Mouse (Mus musculus) testis, adult 2 months (tissue): ENCODE results near the gene Zfc3h1. TPM values are rescaled to one million over a fixed set of nuclear protein-coding genes. Genes with fewer than 3 reads are reported as not detected.

Source experiments
- H3K27ac ChIP-seq: fragments of 200-500 bp; 2 replicates; pipeline ENCODE4 v1.5.1; 2012; ENCODE audit warnings: low read depth, low read length; ENCODE audit not compliant: control insufficient read depth, insufficient read depth
- H3K27me3 ChIP-seq: fragments of 200-500 bp; 2 replicates; pipeline ENCODE4 v1.6.1; 2012; ENCODE audit warnings: mild to moderate bottlenecking, low read length, moderate library complexity; ENCODE audit not compliant: control insufficient read depth, insufficient read depth
- H3K36me3 ChIP-seq: fragments of 200-500 bp; 2 replicates; pipeline ENCODE4 v1.6.1; 2012; ENCODE audit warnings: mild to moderate bottlenecking, low read length; ENCODE audit not compliant: control insufficient read depth, insufficient read depth
- H3K4me1 ChIP-seq: fragments of 200-500 bp; 2 replicates; pipeline ENCODE4 v1.6.1; 2012; ENCODE audit warnings: low read length; ENCODE audit not compliant: control insufficient read depth, insufficient read depth
- H3K4me3 ChIP-seq: fragments of 200-500 bp; 2 replicates; pipeline ENCODE4 v1.5.1; 2012; ENCODE audit warnings: low read depth, mild to moderate bottlenecking, low read length, moderate library complexity, mixed read lengths; ENCODE audit not compliant: control insufficient read depth
- CTCF ChIP-seq: fragments of 200-500 bp; IDR thresholded peaks from 2 replicates; pipeline ENCODE4 v1.5.1; 2012; ENCODE audit warnings: low read depth, mild to moderate bottlenecking, inconsistent platforms, low read length, moderate library complexity; ENCODE audit not compliant: control insufficient read depth, insufficient read depth, insufficient replicate concordance
- POLR2A ChIP-seq: fragments of 200-500 bp; IDR thresholded peaks from 2 replicates; pipeline ENCODE4 v1.6.1; 2012; ENCODE audit warnings: low read depth, mild to moderate bottlenecking, inconsistent platforms, low read length, moderate library complexity; ENCODE audit not compliant: control insufficient read depth
- polyA plus RNA-seq: library from polyadenylated mRNA; depleted of rRNA; stranded (reverse); fragments of >200 nt; gene quantifications from 2 replicates; pipeline ENCODE4 v1.2.3, GENCODE M21; 2012

Gene Zfc3h1
- polyA plus RNA-seq, 1 experiment, result 36.1 TPM

- H3K27ac ChIP-seq, result no peak overlapping the region
- H3K27me3 ChIP-seq, result no peaks in the 10 kb centered on the region
- TF ChIP-seq POLR2A (no peak), CTCF (no peak)
- H3K4me3 ChIP-seq, result no peak overlapping the region
- peaks cover 4% of the 10 kb centered on the region for H3K36me3 ChIP-seq
- H3K4me1 ChIP-seq, result no peaks in the 10 kb centered on the region
These were observed 37.2 kb downstream of the Zfc3h1 start for GRCm38 (mm10) chr10:115421976-115422375.

GRCm38 (mm10) chr10:115425351-115425750, 40.6 kb downstream of the Zfc3h1 start:
- Histone ChIP-seq H3K27me3 (no peaks in the 10 kb centered on the region), H3K4me1 (no peaks in the 10 kb centered on the region), H3K27ac (no peak overlapping the region), H3K36me3 (peaks cover 7% of the 10 kb centered on the region), H3K4me3 (no peak overlapping the region)
- TF ChIP-seq CTCF, result no peak
- no peak for TF ChIP-seq POLR2A

DNA sequence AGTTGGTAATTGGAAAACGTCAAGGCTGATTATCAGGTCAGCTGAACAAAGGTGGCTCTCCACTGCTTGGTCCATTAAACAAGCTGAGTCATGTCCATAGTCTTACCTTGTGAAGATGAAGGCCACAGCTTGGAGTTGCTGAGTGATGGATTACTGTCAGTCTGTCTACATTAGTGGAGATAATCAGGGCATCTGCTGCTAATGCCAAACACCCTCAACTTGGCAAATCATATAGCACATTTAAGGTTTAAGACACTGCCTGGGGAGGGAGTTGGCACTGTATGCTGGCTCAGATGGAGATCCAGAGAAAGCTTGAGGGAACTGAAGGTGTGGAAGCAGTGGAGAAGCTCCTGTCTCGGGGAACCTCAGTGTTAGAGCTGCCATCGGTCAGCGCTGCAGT, 52.5 kb downstream of the Zfc3h1 start:
- H3K4me3 ChIP-seq, result no peak overlapping the region
- H3K4me1 ChIP-seq, result no peaks in the 10 kb centered on the region
- TF ChIP-seq CTCF (no peak), POLR2A (no peak)
- no peak overlapping the region for H3K27ac ChIP-seq
- H3K27me3 ChIP-seq, result no peaks in the 10 kb centered on the region
- no peaks in the 10 kb centered on the region; the same call in 1 of the 2 replicates for H3K36me3 ChIP-seq

DNA sequence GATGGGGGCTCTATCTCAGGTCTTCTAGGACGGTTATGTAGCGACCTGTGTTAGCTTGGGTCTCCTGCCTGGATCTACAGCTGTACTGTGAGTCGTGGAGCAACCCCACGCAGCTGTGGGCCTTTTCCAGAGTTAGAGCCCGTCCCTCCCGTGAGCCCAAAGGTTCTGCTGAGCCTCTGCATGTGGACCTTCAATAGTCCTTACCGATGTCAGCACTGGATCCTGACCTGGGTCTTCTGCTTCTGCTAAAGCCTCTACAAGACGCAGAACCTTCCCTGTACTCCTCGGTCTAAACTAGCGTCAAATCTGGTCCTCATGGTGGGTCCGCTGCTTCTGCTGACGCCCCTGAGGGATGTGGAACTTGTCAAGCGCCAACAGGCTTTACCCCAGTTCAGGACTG, 63.9 kb downstream of the Zfc3h1 start:
- Histone ChIP-seq H3K27me3 (no peaks in the 10 kb centered on the region), H3K27ac (no peak overlapping the region), H3K4me1 (peaks cover 9% of the 10 kb centered on the region), H3K36me3 (no peaks in the 10 kb centered on the region), H3K4me3 (no peak overlapping the region)
- TF ChIP-seq CTCF, result no peak
- no peak for TF ChIP-seq POLR2A

DNA sequence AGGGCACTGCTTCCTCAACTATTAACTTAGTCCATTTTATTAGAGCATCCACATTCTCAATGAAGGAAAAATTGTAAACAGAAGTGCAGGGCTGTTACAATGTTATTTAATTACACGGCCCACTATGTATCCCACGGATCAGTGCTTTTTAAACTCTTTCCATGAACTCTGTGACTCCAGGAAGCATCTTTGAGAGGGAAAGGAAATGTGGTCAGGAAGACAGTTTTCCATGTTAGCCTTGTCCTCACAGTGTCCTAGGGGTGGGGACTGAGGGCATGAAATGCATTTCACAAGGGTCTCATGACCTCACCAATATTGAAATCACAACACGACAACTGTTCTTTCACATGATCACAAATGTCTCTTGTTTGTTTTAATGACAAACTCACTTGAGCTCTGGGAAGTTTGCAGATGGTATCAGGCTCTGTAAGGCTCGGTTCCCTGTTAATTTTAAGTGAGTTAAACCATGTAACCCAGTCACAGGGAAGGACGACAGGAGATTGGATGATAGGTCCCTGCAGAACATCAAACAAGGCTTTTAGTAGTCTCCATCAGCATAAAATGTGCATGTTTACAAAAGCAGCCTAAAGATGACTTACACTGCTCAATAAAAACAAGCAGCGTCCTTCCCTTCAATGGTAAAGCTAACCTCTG, 72.7 kb downstream of the Zfc3h1 start:
- no peaks in the 10 kb centered on the region for H3K27me3 ChIP-seq
- H3K4me3 ChIP-seq, result no peak overlapping the region
- no peaks in the 10 kb centered on the region for H3K36me3 ChIP-seq
- H3K27ac ChIP-seq, result no peak overlapping the region
- no peak for TF ChIP-seq CTCF
- no peak for TF ChIP-seq POLR2A
- peaks cover 3% of the 10 kb centered on the region; the same call in 1 of the 2 replicates for H3K4me1 ChIP-seq

- TF ChIP-seq POLR2A (no peak), CTCF (no peak)
- Histone ChIP-seq H3K27ac (no peak overlapping the region), H3K27me3 (no peaks in the 10 kb centered on the region), H3K4me3 (no peak overlapping the region), H3K36me3 (no peaks in the 10 kb centered on the region), H3K4me1 (no peaks in the 10 kb centered on the region)
These were observed 77.9 kb downstream of the Zfc3h1 start for GRCm38 (mm10) chr10:115462646-115463045.

- no peaks in the 10 kb centered on the region for H3K27me3 ChIP-seq
- TF ChIP-seq CTCF (no peak), POLR2A (no peak)
- no peaks in the 10 kb centered on the region for H3K4me1 ChIP-seq
- H3K4me3 ChIP-seq, result no peak overlapping the region
- no peak overlapping the region for H3K27ac ChIP-seq
- no peaks in the 10 kb centered on the region for H3K36me3 ChIP-seq
These were observed 80.3 kb downstream of the Zfc3h1 start for GRCm38 (mm10) chr10:115465072-115465471.
